Mouse (Mus musculus): ENCODE results near the gene Polr2c. TPM values are rescaled to one million over a fixed set of nuclear protein-coding genes. Genes with fewer than 3 reads are reported as not detected.

The Polr2c gene
- total RNA-seq, 4 experiments from 2014 or later: 62.9 to 80.4 (median 72.9) TPM

Other genes with a start within 250 kb of the Polr2c start
- 100 to 1,000 TPM; 138 to 156 (median 154) TPM for gene Arl2bp, start 190.8 kb upstream of the Polr2c start, total RNA-seq (2022)
- 10 to 100 TPM; 29.6 to 61.0 (median 49.6) TPM for gene Pllp, start 161.2 kb upstream of the Polr2c start, total RNA-seq (2022)
- under 1 TPM in 2 of 4 experiments, not detected in 2; 0.33 to 0.40 TPM for gene Ccl22, start 111.9 kb upstream of the Polr2c start, total RNA-seq (2022)
- gene Cx3cl1, start 85.4 kb upstream of the Polr2c start, total RNA-seq (2022): 100 to 1,000 TPM; 333 to 386 (median 359) TPM
- gene Ccl17, start 47.0 kb upstream of the Polr2c start, total RNA-seq (2022): 10 to 100 TPM in 1 of 4 experiments, 1 to 10 TPM in 3; 3.7 to 10.8 (median 6.9) TPM
- 10 to 100 TPM; 83.6 to 98.9 (median 87.1) TPM for gene Coq9, start 19.1 kb upstream of the Polr2c start, total RNA-seq (2022)
- gene Ciapin1, start 19.1 kb upstream of the Polr2c start, total RNA-seq (2022): 10 to 100 TPM; 62.0 to 88.0 (median 71.0) TPM
- gene Dok4, start 18.9 kb downstream of the Polr2c start, total RNA-seq (2022): 10 to 100 TPM; 18.1 to 22.7 (median 19.8) TPM
- 1 to 10 TPM; 1.0 to 2.6 (median 1.4) TPM for gene Ccdc102a, start 60.6 kb downstream of the Polr2c start, total RNA-seq (2022)
- under 1 TPM in 2 of 4 experiments, not detected in 2; 0.73 to 0.85 TPM for gene Adgrg5, start 66.2 kb downstream of the Polr2c start, total RNA-seq (2022)
- gene Adgrg1, start 117.3 kb downstream of the Polr2c start, total RNA-seq (2022): 10 to 100 TPM; 81.5 to 97.4 (median 90.2) TPM
- under 1 TPM in 3 of 4 experiments, not detected in 1; 0.20 to 0.47 (median 0.27) TPM for gene Adgrg3, start 160.2 kb downstream of the Polr2c start, total RNA-seq (2022)
- gene Drc7, start 197.7 kb downstream of the Polr2c start, total RNA-seq (2022): 1 to 10 TPM; 1.7 to 3.6 (median 1.8) TPM
- gene Katnb1, start 223.7 kb downstream of the Polr2c start, total RNA-seq (2022): 10 to 100 TPM; 41.0 to 47.8 (median 43.0) TPM